Mouse (Mus musculus): ENCODE measurements around the gene Nsf. TPM values are rescaled to one million over a fixed set of nuclear protein-coding genes. Genes with fewer than 3 reads are reported as not detected.

Nsf gene
- total RNA-seq, 1 experiment: 55.0 TPM

GRCm38 (mm10) chr11:103808771-103809610, 144.9 kb downstream of the Nsf start:
- no peak for DNase-seq (ENCODE audit: low read depth, low spot score)
- H3K36me3 ChIP-seq (ENCODE audit: control insufficient read depth, insufficient read depth, low read length, poor library complexity, severe bottlenecking): no peaks in the 10 kb centered on the region
- in situ Hi-C loops (cut with MboI; ENCODE audit: low sequenced_read_pairs in 2 of 2, unreplicated experiment in 2 of 2): no loop called here
- TF ChIP-seq HCFC1 (IDR thresholded peaks at IDR 0.05; ENCODE audit: borderline replicate concordance, insufficient read depth, low read length) (no peak), ZNF384 (IDR thresholded peaks at IDR 0.05; ENCODE audit: low read depth, low read length) (no peak), CHD2 (IDR thresholded peaks at IDR 0.05; ENCODE audit: low read depth, low read length) (no peak), ZC3H11A (IDR thresholded peaks at IDR 0.05; ENCODE audit: borderline replicate concordance, low read depth, low read length) (no peak)
- no peak overlapping the region for H3K27ac ChIP-seq (ENCODE audit: insufficient read depth, low read depth, low read length, poor library complexity, severe bottlenecking)
- peaks cover 0 to 16% of the 10 kb centered on the region in 2 experiments; a peak in 2 of 4 replicates for H3K4me1 ChIP-seq (ENCODE audit: control insufficient read depth in 2 of 2, insufficient read depth in 2 of 2, low read length in 2 of 2, poor library complexity in 1 of 2)
- H3K4me3 ChIP-seq (ENCODE audit: insufficient read depth in 1 of 2, low read depth in 1 of 2, low read length in 2 of 2, poor library complexity in 1 of 2, severe bottlenecking in 1 of 2): peak overlapping the region; percentile 39 to 60; a peak in 3 of 4 replicates
- no peaks in the 10 kb centered on the region for H3K9me3 ChIP-seq (ENCODE audit: control insufficient read depth, insufficient read depth, low read depth, low read length)
- H3K9ac ChIP-seq (ENCODE audit: insufficient read depth, low read depth, low read length, poor library complexity, severe bottlenecking): no peak overlapping the region

GRCm38 (mm10) chr11:103807966-103808365, 145.9 kb downstream of the Nsf start:
- no peak overlapping the region for H3K9ac ChIP-seq (ENCODE audit: insufficient read depth, low read depth, low read length, poor library complexity, severe bottlenecking)
- H3K4me1 ChIP-seq (ENCODE audit: control insufficient read depth in 2 of 2, insufficient read depth in 2 of 2, low read length in 2 of 2, poor library complexity in 1 of 2): peaks cover 0 to 16% of the 10 kb centered on the region in 2 experiments; a peak in 2 of 4 replicates
- in situ Hi-C loops (cut with MboI; ENCODE audit: low sequenced_read_pairs in 2 of 2, unreplicated experiment in 2 of 2): no loop called here
- H3K9me3 ChIP-seq (ENCODE audit: control insufficient read depth, insufficient read depth, low read depth, low read length): no peaks in the 10 kb centered on the region
- TF ChIP-seq MAFK (IDR thresholded peaks at IDR 0.05; ENCODE audit: insufficient read depth, low read depth, low read length) (no peak), CHD2 (IDR thresholded peaks at IDR 0.05; ENCODE audit: low read depth, low read length) (no peak), ZNF384 (IDR thresholded peaks at IDR 0.05; ENCODE audit: low read depth, low read length) (no peak), ZC3H11A (IDR thresholded peaks at IDR 0.05; ENCODE audit: borderline replicate concordance, low read depth, low read length) (no peak), HCFC1 (IDR thresholded peaks at IDR 0.05; ENCODE audit: borderline replicate concordance, insufficient read depth, low read length) (no peak)
- H3K27ac ChIP-seq (ENCODE audit: insufficient read depth, low read depth, low read length, poor library complexity, severe bottlenecking): no peak overlapping the region
- no peak for DNase-seq (ENCODE audit: low read depth, low spot score)
- no peaks in the 10 kb centered on the region for H3K36me3 ChIP-seq (ENCODE audit: control insufficient read depth, insufficient read depth, low read length, poor library complexity, severe bottlenecking)
- H3K4me3 ChIP-seq (ENCODE audit: insufficient read depth in 1 of 2, low read depth in 1 of 2, low read length in 2 of 2, poor library complexity in 1 of 2, severe bottlenecking in 1 of 2): no peak overlapping the region

GRCm38 (mm10) chr11:103804804-103805203, 149.1 kb downstream of the Nsf start:
- Histone ChIP-seq H3K27ac (ENCODE audit: insufficient read depth, low read depth, low read length, poor library complexity, severe bottlenecking) (no peak overlapping the region), H3K9ac (ENCODE audit: insufficient read depth, low read depth, low read length, poor library complexity, severe bottlenecking) (no peak overlapping the region), H3K4me1 (ENCODE audit: control insufficient read depth in 2 of 2, insufficient read depth in 2 of 2, low read length in 2 of 2, poor library complexity in 1 of 2) (peaks cover 0 to 7% of the 10 kb centered on the region in 2 experiments; a peak in 1 of 4 replicates), H3K9me3 (ENCODE audit: control insufficient read depth, insufficient read depth, low read depth, low read length) (no peaks in the 10 kb centered on the region), H3K36me3 (ENCODE audit: control insufficient read depth, insufficient read depth, low read length, poor library complexity, severe bottlenecking) (no peaks in the 10 kb centered on the region), H3K4me3 (ENCODE audit: insufficient read depth in 1 of 2, low read depth in 1 of 2, low read length in 2 of 2, poor library complexity in 1 of 2, severe bottlenecking in 1 of 2) (no peak overlapping the region)
- TF ChIP-seq ZC3H11A (IDR thresholded peaks at IDR 0.05; ENCODE audit: borderline replicate concordance, low read depth, low read length) (no peak), MAFK (IDR thresholded peaks at IDR 0.05; ENCODE audit: insufficient read depth, low read depth, low read length) (no peak), ZNF384 (IDR thresholded peaks at IDR 0.05; ENCODE audit: low read depth, low read length) (no peak), CHD2 (IDR thresholded peaks at IDR 0.05; ENCODE audit: low read depth, low read length) (no peak), HCFC1 (IDR thresholded peaks at IDR 0.05; ENCODE audit: borderline replicate concordance, insufficient read depth, low read length) (no peak)
- in situ Hi-C loops (cut with MboI; ENCODE audit: low sequenced_read_pairs in 2 of 2, unreplicated experiment in 2 of 2): no loop called here
- no peak for DNase-seq (ENCODE audit: low read depth, low spot score)

GRCm38 (mm10) chr11:103804126-103804525, 149.7 kb downstream of the Nsf start:
- Histone ChIP-seq H3K36me3 (ENCODE audit: control insufficient read depth, insufficient read depth, low read length, poor library complexity, severe bottlenecking) (no peaks in the 10 kb centered on the region), H3K27ac (ENCODE audit: insufficient read depth, low read depth, low read length, poor library complexity, severe bottlenecking) (no peak overlapping the region), H3K4me1 (ENCODE audit: control insufficient read depth in 2 of 2, insufficient read depth in 2 of 2, low read length in 2 of 2, poor library complexity in 1 of 2) (peaks cover 0 to 4% of the 10 kb centered on the region in 2 experiments; a peak in 1 of 4 replicates), H3K9me3 (ENCODE audit: control insufficient read depth, insufficient read depth, low read depth, low read length) (no peaks in the 10 kb centered on the region), H3K9ac (ENCODE audit: insufficient read depth, low read depth, low read length, poor library complexity, severe bottlenecking) (no peak overlapping the region), H3K4me3 (ENCODE audit: insufficient read depth in 1 of 2, low read depth in 1 of 2, low read length in 2 of 2, poor library complexity in 1 of 2, severe bottlenecking in 1 of 2) (no peak overlapping the region)
- no peak for TF ChIP-seq MAFK (IDR thresholded peaks at IDR 0.05; ENCODE audit: insufficient read depth, low read depth, low read length)
- no peak for TF ChIP-seq ZNF384 (IDR thresholded peaks at IDR 0.05; ENCODE audit: low read depth, low read length)
- TF ChIP-seq HCFC1 (IDR thresholded peaks at IDR 0.05; ENCODE audit: borderline replicate concordance, insufficient read depth, low read length): no peak
- no peak for TF ChIP-seq ZC3H11A (IDR thresholded peaks at IDR 0.05; ENCODE audit: borderline replicate concordance, low read depth, low read length)
- no peak for TF ChIP-seq CHD2 (IDR thresholded peaks at IDR 0.05; ENCODE audit: low read depth, low read length)
- in situ Hi-C loops (cut with MboI; ENCODE audit: low sequenced_read_pairs in 2 of 2, unreplicated experiment in 2 of 2): no loop called here
- no peak for DNase-seq (ENCODE audit: low read depth, low spot score)
